Comparison of ENCODE assay signal across 16 mouse cellular contexts in the genomic region with DNA sequence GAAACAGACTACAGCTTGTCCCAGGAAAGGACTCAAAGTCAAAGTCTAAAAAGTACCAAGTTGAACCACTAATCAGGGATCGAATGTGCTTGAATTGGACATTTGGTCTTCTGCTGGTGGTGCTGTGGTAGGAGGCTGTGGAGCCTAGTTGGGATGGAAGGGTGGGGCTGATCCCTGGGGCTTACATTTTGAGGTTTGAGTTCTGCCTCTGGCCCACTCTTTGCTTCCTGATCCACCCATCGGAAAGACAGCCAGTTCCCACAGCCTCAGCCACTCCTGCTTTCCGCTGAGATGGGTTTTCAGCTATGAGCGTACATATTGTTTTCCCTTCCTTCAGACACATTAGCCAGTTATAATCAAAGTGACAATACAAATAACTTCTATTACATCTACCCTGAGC.
"Had no signal": no experiment of that assay in that cellular context is flagged by ENCODE, and none has a peak within 500 bp of the region (broad histone marks: within the 10 kb centered on the region; RNA-seq: fewer than 3 reads in every experiment).

No protein-coding gene starts in this region.

- H3K27ac ChIP-seq: neural tube, embryonic 13.5 days; neural tube, embryonic 15.5 days; stomach, embryonic 15.5 days; stomach, postnatal 0 days had no signal

- DNase-seq: retina, postnatal 1 day; right cerebral cortex, adult 18-20 months; right cerebral cortex, postnatal 14 days; right cerebral cortex, postnatal 25 days; right cerebral cortex, postnatal 4 days; spleen, adult 18-20 months; thymus, adult 18-20 months; thymus, adult 2 months; thymus, postnatal 14 days; thymus, postnatal 25 days; thymus, postnatal 36 days; thymus, postnatal 4 days had no signal

- H3K4me3 ChIP-seq: neural tube, embryonic 13.5 days; neural tube, embryonic 15.5 days; stomach, embryonic 15.5 days had no signal
